Mouse (Mus musculus) small intestine, adult 2 months (tissue): ENCODE data around the gene Desi2.

ENCODE experiments used
- CTCF ChIP-seq: fragments of 200-500 bp; IDR thresholded peaks from 2 replicates; pipeline ENCODE4 v1.5.1; 2012; ENCODE audit warnings: low read depth, mild to moderate bottlenecking, control low read depth, inconsistent platforms, low read length, moderate library complexity, mixed read lengths; ENCODE audit not compliant: insufficient replicate concordance, insufficient read length; ENCODE audit errors: extremely low read depth
- POLR2A ChIP-seq: fragments of 200-500 bp; IDR thresholded peaks from 2 replicates; pipeline ENCODE4 v1.6.1; 2012; ENCODE audit warnings: low read depth, mild to moderate bottlenecking, control low read depth, inconsistent platforms, low read length, moderate library complexity

- TF ChIP-seq POLR2A: no peak
- no peak for TF ChIP-seq CTCF
Measured at GRCm38 (mm10) chr1:178219166-178220077, 32.2 kb downstream of the Desi2 start.
